Comparison of ENCODE assay signal across 17 mouse cellular contexts in genomic region chr12:4376475-4376874, GRCm38 (mm10).
A peak's percentile ranks its signal among the peaks of the same experiment; 100 is the strongest.
DNase-seq lines count a peak whose midpoint lies in the region; ATAC-seq lines count a peak whose summit lies in the region.
"Had no signal": no experiment of that assay in that cellular context is flagged by ENCODE, and none has a peak within 500 bp of the region (broad histone marks: within the 10 kb centered on the region; RNA-seq: fewer than 3 reads in every experiment).

No protein-coding gene starts in this region.

- H3K36me3 ChIP-seq in forebrain, embryonic 16.5 days (ENCODE audit: control insufficient read depth, insufficient read depth): no peaks in the 10 kb centered on the region
- H3K36me3 ChIP-seq: embryonic facial prominence, embryonic 13.5 days; limb, embryonic 12.5 days had no signal

- peak; percentile 30 to 79 for DNase-seq in layer of hippocampus, adult 18-20 months (ENCODE audit: low spot score in 2 of 2)
- no peak for DNase-seq in layer of hippocampus, postnatal 25 days (ENCODE audit: extremely low spot score in 1 of 2, low spot score in 1 of 2)
- peak; percentile 34 for DNase-seq in brain, embryonic 18.5 days (ENCODE audit: low read depth, low spot score)
- peak; percentile 52 to 67 for DNase-seq in cerebellum, adult 18-20 months
- DNase-seq in lung, adult 18-20 months: no peak
- DNase-seq in urinary bladder, adult 2 months (ENCODE audit: low spot score): no peak
- DNase-seq in adrenal gland, postnatal 10 days: no peak
- DNase-seq: adrenal gland, postnatal 36 days; gastrocnemius, adult 2 months; heart, adult 2 months; thymus, postnatal 4 days had no signal

- H3K27me3 ChIP-seq in forebrain, embryonic 16.5 days (replicated peaks; ENCODE audit: control insufficient read depth, insufficient read depth, low read length): no peaks in the 10 kb centered on the region
- H3K27me3 ChIP-seq: embryonic facial prominence, embryonic 13.5 days; limb, embryonic 12.5 days had no signal

- no peak overlapping the region for H3K27ac ChIP-seq in forebrain, embryonic 16.5 days (ENCODE audit: low read length)
- H3K27ac ChIP-seq: embryonic facial prominence, embryonic 13.5 days; gastrocnemius, adult 2 months; heart, adult 2 months; limb, embryonic 12.5 days; liver, embryonic 14.5 days had no signal

- H3K4me1 ChIP-seq in forebrain, embryonic 16.5 days (replicated peaks; ENCODE audit: control insufficient read depth, insufficient read depth, low read length): peaks cover 23% of the 10 kb centered on the region

- no peak overlapping the region for H3K9ac ChIP-seq in forebrain, embryonic 16.5 days (replicated peaks; ENCODE audit: low read depth, low read length)
- H3K9ac ChIP-seq: embryonic facial prominence, embryonic 13.5 days; limb, embryonic 12.5 days; liver, embryonic 14.5 days had no signal

- no peaks in the 10 kb centered on the region for H3K9me3 ChIP-seq in forebrain, embryonic 16.5 days (ENCODE audit: control insufficient read depth, low read length)
- H3K9me3 ChIP-seq: embryonic facial prominence, embryonic 13.5 days; limb, embryonic 12.5 days had no signal

- H3K4me2 ChIP-seq in forebrain, embryonic 16.5 days (ENCODE audit: low read length): no peak overlapping the region
- H3K4me2 ChIP-seq: embryonic facial prominence, embryonic 13.5 days; limb, embryonic 12.5 days; midbrain, embryonic 11.5 days had no signal

- ATAC-seq in forebrain, embryonic 16.5 days: peak; percentile 56
- ATAC-seq: CD4-positive, CD25-positive, alpha-beta regulatory T cell, adult 4 months had no signal

- 48% methylated on average over 4 of the region's 4 CpGs for WGBS in forebrain, embryonic 16.5 days

- no peak overlapping the region for H3K4me3 ChIP-seq in forebrain, embryonic 16.5 days (replicated peaks; ENCODE audit: low read length)
- H3K4me3 ChIP-seq: embryonic facial prominence, embryonic 13.5 days; gastrocnemius, adult 2 months; heart, adult 2 months; limb, embryonic 12.5 days had no signal

Comparison
In these comparisons a context has a peak if more than half of its experiments do, and no peak if none do; other contexts are left out.
1. DNase-seq: peak in layer of hippocampus, adult 18-20 months (2 of 2), brain, embryonic 18.5 days (single experiment) and cerebellum, adult 18-20 months (2 of 2); none in layer of hippocampus, postnatal 25 days (0 of 2), lung, adult 18-20 months (0 of 2), urinary bladder, adult 2 months (single experiment) and adrenal gland, postnatal 10 days (single experiment).